9 mouse cellular contexts compared by ENCODE assay signal in the genomic region with DNA sequence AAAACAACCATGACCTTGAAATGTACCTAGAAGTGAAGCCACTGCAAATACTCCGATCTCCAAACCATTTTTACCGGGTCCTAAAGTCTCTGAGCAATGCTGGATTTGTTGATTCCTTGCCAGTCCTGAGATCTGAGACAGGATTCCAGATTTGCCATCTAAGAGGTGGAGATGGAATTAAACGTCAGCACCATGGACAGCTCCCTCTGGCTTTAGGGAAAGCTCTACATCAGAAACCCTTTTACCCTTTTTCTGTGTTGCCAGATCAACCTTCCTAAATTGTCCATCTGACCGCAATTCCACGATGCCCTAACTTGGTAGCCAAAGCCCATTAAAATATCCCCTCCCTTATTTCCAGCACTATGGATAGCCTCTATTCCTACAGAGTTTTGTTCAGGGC. TPM values are rescaled to one million over a fixed set of nuclear protein-coding genes. Genes with fewer than 3 reads are reported as not detected.
A peak's percentile ranks its signal among the peaks of the same experiment; 100 is the strongest.
DNase-seq lines count a peak whose midpoint lies in the region; ATAC-seq lines count a peak whose summit lies in the region.
"Had no signal": no experiment of that assay in that cellular context is flagged by ENCODE, and none has a peak within 500 bp of the region (broad histone marks: within the 10 kb centered on the region; RNA-seq: fewer than 3 reads in every experiment).

No protein-coding gene starts in this region.

- DNase-seq in heart, embryonic 10.5 days (ENCODE audit: low spot score) = peak; percentile 77
- no peak for DNase-seq in heart, adult 8-10 months (ENCODE audit: low spot score)
- DNase-seq in 416B (ENCODE audit: low read depth) = peak; percentile 62
- DNase-seq in adrenal gland, postnatal 10 days = peak; percentile 84
- DNase-seq in kidney, postnatal 25 days = peak; percentile 59 to 87
- peak; percentile 71 for DNase-seq in retina, postnatal 1 day
- no peak for DNase-seq in left cerebral cortex, postnatal 36 days (ENCODE audit: low spot score in 2 of 2)

- ATAC-seq in monocyte, adult 5-6 weeks (replicated peaks; ENCODE audit: insufficient number of reproducible peaks, low FRiP score, low TSS enrichment, poor library complexity, severe bottlenecking) = no peak

- H3K27ac ChIP-seq in heart, embryonic 10.5 days = no peak overlapping the region
- H3K27ac ChIP-seq: hindbrain, embryonic 15.5 days had no signal

- H3K4me1 ChIP-seq in heart, embryonic 10.5 days = 0 out of 2 replicates have a peak, but pooled peaks cover 4% of the 10 kb centered on the region
- H3K4me1 ChIP-seq: hindbrain, embryonic 15.5 days had no signal

- 0 out of 2 replicates have a peak, but pooled peaks cover 4% of the 10 kb centered on the region for H3K27me3 ChIP-seq in heart, embryonic 10.5 days (ENCODE audit: insufficient read depth, poor library complexity, severe bottlenecking)

- no peak overlapping the region for H3K4me3 ChIP-seq in heart, embryonic 10.5 days
- H3K4me3 ChIP-seq: hindbrain, embryonic 15.5 days had no signal

- intact Hi-C loops in left cerebral cortex, postnatal 36 days (cut with DNase I) = no loop called here

- WGBS in heart, embryonic 10.5 days = 16% methylated on average over 5 of the region's 5 CpGs

- no peaks in the 10 kb centered on the region for H3K36me3 ChIP-seq in heart, embryonic 10.5 days
- H3K36me3 ChIP-seq: hindbrain, embryonic 15.5 days had no signal

- no peaks in the 10 kb centered on the region for H3K9me3 ChIP-seq in heart, embryonic 10.5 days
- H3K9me3 ChIP-seq: hindbrain, embryonic 15.5 days had no signal

RNA-seq across cellular contexts. Expression of gene Efcab14, which starts 8.8 kb away (rescaled TPM):
- 33.2 and 34.4 TPM in 2 replicates for polyA plus RNA-seq in heart, embryonic 10.5 days (2016; fragmentation: Nextera tagmentation; extraction: Ambion mirVana)
- total RNA-seq in heart, adult 8-10 months (2022) = 10 to 100 TPM; 39.9 to 43.2 (median 42.3) TPM
- total RNA-seq in adrenal gland, postnatal 10 days (2021) = 10 to 100 TPM; 47.0 to 51.9 TPM
- total RNA-seq in monocyte, adult 5-6 weeks (2017) = 23.1 to 39.7 TPM (median 23.5 TPM) in 3 replicates
- total RNA-seq in left cerebral cortex, postnatal 36 days (2021) = 10 to 100 TPM; 52.1 to 55.5 TPM

RNA-seq across cellular contexts. Expression of gene Tex38, which starts 52.1 kb away (rescaled TPM):
- 0.55 and 0.62 TPM in 2 replicates for polyA plus RNA-seq in heart, embryonic 10.5 days (2016; fragmentation: Nextera tagmentation; extraction: Ambion mirVana)
- 1 to 10 TPM in 3 of 4 experiments, under 1 TPM in 1; 0.47 to 2.5 (median 1.4) TPM for total RNA-seq in heart, adult 8-10 months (2022)
- total RNA-seq in adrenal gland, postnatal 10 days (2021) = 1 to 10 TPM; 1.0 to 1.3 TPM
- total RNA-seq in monocyte, adult 5-6 weeks (2017) = not detected in 3 replicates
- total RNA-seq in left cerebral cortex, postnatal 36 days (2021) = 1 to 10 TPM in 1 of 2 experiments, under 1 TPM in 1; 0.88 to 1.1 TPM

RNA-seq across cellular contexts. Expression of gene Atpaf1, which starts 55.9 kb away (rescaled TPM):
- 60.0 and 67.2 TPM in 2 replicates for polyA plus RNA-seq in heart, embryonic 10.5 days (2016; fragmentation: Nextera tagmentation; extraction: Ambion mirVana)
- 100 to 1,000 TPM; 110 to 119 (median 113) TPM for total RNA-seq in heart, adult 8-10 months (2022)
- total RNA-seq in adrenal gland, postnatal 10 days (2021) = 10 to 100 TPM; 42.8 to 52.2 TPM
- total RNA-seq in monocyte, adult 5-6 weeks (2017) = 3.2 to 9.0 TPM (median 7.3 TPM) in 3 replicates
- 10 to 100 TPM; 64.5 to 68.2 TPM for total RNA-seq in left cerebral cortex, postnatal 36 days (2021)

Comparison
In these comparisons a context has a peak if more than half of its experiments do, and no peak if none do; other contexts are left out.
1. DNase-seq: peak in heart, embryonic 10.5 days (single experiment), 416B (single experiment), adrenal gland, postnatal 10 days (single experiment), kidney, postnatal 25 days (2 of 2) and retina, postnatal 1 day (single experiment); none in heart, adult 8-10 months (single experiment) and left cerebral cortex, postnatal 36 days (0 of 2).